Mouse (Mus musculus) c-Kit-positive CD71-positive TER-119-negative erythroid progenitor cells, embryonic 14.5 days (primary cell): Measurements from ENCODE around the gene Chd9.
A peak's percentile ranks its signal among the peaks of the same experiment; 100 is the strongest.
"Not testable (repeated sequence)": the region's sequence is repeated elsewhere in the genome, so short reads cannot be mapped to it uniquely, and the experiment has no call there.

Experiments used
- DNase-seq: peaks from one replicate; pipeline ENCODE4 v3.0.0-alpha.2; 2013; ENCODE audit warnings: low read depth

Chd9 gene

GRCm38 (mm10) chr8:90907848-90908551, 79.8 kb downstream of the Chd9 start:
- peak; percentile 84 for DNase-seq

GRCm38 (mm10) chr8:90908580-90909471, 80.7 kb downstream of the Chd9 start:
- DNase-seq = peak; percentile 43

GRCm38 (mm10) chr8:90923158-90923905, 95.2 kb downstream of the Chd9 start:
- no peak for DNase-seq

GRCm38 (mm10) chr8:90928412-90928811, 100.3 kb downstream of the Chd9 start:
- DNase-seq = no peak

GRCm38 (mm10) chr8:90930125-90930524, 102.0 kb downstream of the Chd9 start:
- not testable (repeated sequence) for DNase-seq

- no peak for DNase-seq
These were observed 104.8 kb downstream of the Chd9 start for GRCm38 (mm10) chr8:90932934-90933333.

- DNase-seq = no peak
These were observed 106.6 kb downstream of the Chd9 start for GRCm38 (mm10) chr8:90934786-90935185.

- no peak for DNase-seq
These were observed 108.7 kb downstream of the Chd9 start for GRCm38 (mm10) chr8:90936840-90937239.

- no peak for DNase-seq
These were observed 110.3 kb downstream of the Chd9 start for GRCm38 (mm10) chr8:90938352-90938930.

GRCm38 (mm10) chr8:90939867-90940266, 111.7 kb downstream of the Chd9 start:
- no peak for DNase-seq

- DNase-seq = no peak
These were observed 115.6 kb downstream of the Chd9 start for GRCm38 (mm10) chr8:90943770-90944169.

- peak; percentile 65 for DNase-seq
These were observed 126.9 kb downstream of the Chd9 start for GRCm38 (mm10) chr8:90954802-90955760.

- no peak for DNase-seq
These were observed 127.6 kb downstream of the Chd9 start for GRCm38 (mm10) chr8:90955761-90956136.

GRCm38 (mm10) chr8:90956390-90956789, 128.2 kb downstream of the Chd9 start:
- DNase-seq = no peak

- no peak for DNase-seq
These were observed 129.6 kb downstream of the Chd9 start for GRCm38 (mm10) chr8:90957711-90958110.

GRCm38 (mm10) chr8:90959721-90960120, 131.6 kb downstream of the Chd9 start:
- DNase-seq = no peak

GRCm38 (mm10) chr8:90961603-90962002, 133.5 kb downstream of the Chd9 start:
- no peak for DNase-seq

GRCm38 (mm10) chr8:90964044-90964443, 135.9 kb downstream of the Chd9 start:
- no peak for DNase-seq

- no peak for DNase-seq
These were observed 137.5 kb downstream of the Chd9 start for GRCm38 (mm10) chr8:90965467-90966170.

GRCm38 (mm10) chr8:90968307-90968706, 140.2 kb downstream of the Chd9 start:
- DNase-seq = no peak
